Mouse (Mus musculus) kidney, embryonic 16.5 days (tissue): ENCODE data around the gene Ttc21a. TPM values are rescaled to one million over a fixed set of nuclear protein-coding genes. Genes with fewer than 3 reads are reported as not detected.

Source experiments
- ATAC-seq: fragments of 200-750 bp; cut with Nextera tagmentation; 2 replicates; pipeline ENCODE4 v1.8.0; 2017; ENCODE audit warnings: moderate TSS enrichment; ENCODE audit not compliant: low FRiP score, low TSS enrichment
- H3K27ac ChIP-seq: fragments of 300-500 bp; sonication (generic); 2 replicates; pipeline ENCODE4 v1.5.1; 2014; ENCODE audit warnings: low read length
- H3K27me3 ChIP-seq: fragments of 300-500 bp; sonication (generic); 2 replicates; pipeline ENCODE4 v1.6.1; 2014; ENCODE audit warnings: low read length, control low read depth, mixed read lengths; ENCODE audit not compliant: insufficient read depth
- H3K36me3 ChIP-seq: fragments of 300-500 bp; sonication (generic); 2 replicates; pipeline ENCODE4 v1.6.1; 2014; ENCODE audit warnings: low read length, control low read depth, mixed read lengths; ENCODE audit not compliant: insufficient read depth
- H3K4me1 ChIP-seq: fragments of 300-500 bp; sonication (generic); 2 replicates; pipeline ENCODE4 v1.6.1; 2014; ENCODE audit warnings: low read length, control low read depth, mixed read lengths; ENCODE audit not compliant: insufficient read depth
- H3K4me2 ChIP-seq: fragments of 300-500 bp; sonication (generic); replicated peaks from 2 replicates; pipeline ENCODE4 v1.6.1; 2014; ENCODE audit warnings: low read depth, low read length
- H3K4me3 ChIP-seq: fragments of 300-500 bp; sonication (generic); 2 replicates; pipeline ENCODE4 v1.5.1; 2014; ENCODE audit warnings: mild to moderate bottlenecking, low read length
- H3K9ac ChIP-seq: fragments of 300-500 bp; sonication (generic); replicated peaks from 2 replicates; pipeline ENCODE4 v1.6.1; 2014; ENCODE audit warnings: low read length
- H3K9me3 ChIP-seq: fragments of 300-500 bp; sonication (generic); 2 replicates; pipeline ENCODE4 v1.6.1; 2016; ENCODE audit warnings: low read length, control low read depth
- WGBS: fragments of 180-500 bp; shearing (Covaris S2); extraction: QIAGEN DNeasy Blood & Tissue Kit; methylation state at CpG from one replicate; pipeline ENCODE4 v1.1.7; 2014; 5-methylcytosine and 5-hydroxymethylcytosine counted together
- polyA plus RNA-seq: library from polyadenylated mRNA; unstranded; fragments of >200 nt; fragmentation: Nextera tagmentation; extraction: Ambion mirVana; gene quantifications from 2 replicates; pipeline ENCODE4 v1.2.1, GENCODE M21; 2015

Gene Ttc21a
- polyA plus RNA-seq, 1 experiment from 2014 or later: 0.20 TPM

- Histone ChIP-seq H3K27me3 (no peaks in the 10 kb centered on the region), H3K27ac (no peak overlapping the region), H3K4me2 (no peak overlapping the region), H3K9ac (no peak overlapping the region; the same call in 1 of the 2 replicates), H3K9me3 (no peaks in the 10 kb centered on the region), H3K4me1 (peaks cover 15% of the 10 kb centered on the region), H3K36me3 (no peaks in the 10 kb centered on the region), H3K4me3 (no peak overlapping the region)
- no peak for ATAC-seq
- WGBS: 80% methylated on average over 4 of the region's 4 CpGs
These were observed 24.8 kb downstream of the Ttc21a start for GRCm38 (mm10) chr9:119962216-119962615.

- Histone ChIP-seq H3K9ac (peak overlapping the region; percentile 42), H3K4me2 (peak overlapping the region; percentile 40), H3K36me3 (no peaks in the 10 kb centered on the region), H3K27ac (no peak overlapping the region), H3K27me3 (no peaks in the 10 kb centered on the region), H3K4me3 (no peak overlapping the region), H3K4me1 (peaks cover 15% of the 10 kb centered on the region), H3K9me3 (no peaks in the 10 kb centered on the region)
- peak; percentile 85 for ATAC-seq
- WGBS: 10% methylated on average over 21 of the region's 21 CpGs
These were observed 25.7 kb downstream of the Ttc21a start for GRCm38 (mm10) chr9:119962987-119963667.

GRCm38 (mm10) chr9:119964206-119964605, 26.8 kb downstream of the Ttc21a start:
- no peaks in the 10 kb centered on the region for H3K27me3 ChIP-seq
- ATAC-seq: no peak
- no peaks in the 10 kb centered on the region for H3K36me3 ChIP-seq
- no peak overlapping the region for H3K9ac ChIP-seq
- no peak overlapping the region for H3K4me2 ChIP-seq
- no peaks in the 10 kb centered on the region for H3K9me3 ChIP-seq
- 67% methylated on average over 3 of the region's 3 CpGs for whole genome bisulfite sequencing
- no peak overlapping the region for H3K4me3 ChIP-seq
- H3K4me1 ChIP-seq: peaks cover 15% of the 10 kb centered on the region
- peak overlapping the region; percentile 36; the same call in 1 of the 2 replicates for H3K27ac ChIP-seq

- 63% methylated on average over 3 of the region's 3 CpGs for WGBS
- Histone ChIP-seq H3K36me3 (no peaks in the 10 kb centered on the region), H3K4me1 (peaks cover 15% of the 10 kb centered on the region), H3K4me3 (no peak overlapping the region), H3K9me3 (no peaks in the 10 kb centered on the region), H3K4me2 (no peak overlapping the region), H3K9ac (no peak overlapping the region), H3K27ac (no peak overlapping the region), H3K27me3 (no peaks in the 10 kb centered on the region)
- no peak for ATAC-seq
These were observed 27.8 kb downstream of the Ttc21a start for GRCm38 (mm10) chr9:119965186-119965585.

- no peak for ATAC-seq
- no peak overlapping the region for H3K27ac ChIP-seq
- WGBS: 86% methylated on average over 26 of the region's 26 CpGs
- peaks cover 25% of the 10 kb centered on the region for H3K4me1 ChIP-seq
- H3K4me2 ChIP-seq: no peak overlapping the region
- H3K4me3 ChIP-seq: no peak overlapping the region
- no peaks in the 10 kb centered on the region for H3K9me3 ChIP-seq
- H3K9ac ChIP-seq: no peak overlapping the region
- no peaks in the 10 kb centered on the region for H3K36me3 ChIP-seq
- no peaks in the 10 kb centered on the region for H3K27me3 ChIP-seq
These were observed 29.0 kb downstream of the Ttc21a start for GRCm38 (mm10) chr9:119966221-119966910.

- Histone ChIP-seq H3K4me1 (0 out of 2 replicates have a peak, but pooled peaks cover 11% of the 10 kb centered on the region), H3K27me3 (no peaks in the 10 kb centered on the region), H3K9me3 (no peaks in the 10 kb centered on the region), H3K27ac (no peak overlapping the region), H3K4me3 (no peak overlapping the region), H3K9ac (no peak overlapping the region), H3K36me3 (peaks cover 27% of the 10 kb centered on the region), H3K4me2 (no peak overlapping the region)
- no peak for ATAC-seq
- WGBS: 72% methylated on average over 7 of the region's 7 CpGs
These were observed 32.4 kb downstream of the Ttc21a start for GRCm38 (mm10) chr9:119969811-119970210.

GRCm38 (mm10) chr9:119970221-119970620, 32.8 kb downstream of the Ttc21a start:
- Histone ChIP-seq H3K4me2 (no peak overlapping the region), H3K27ac (no peak overlapping the region), H3K36me3 (peaks cover 27% of the 10 kb centered on the region), H3K4me1 (0 out of 2 replicates have a peak, but pooled peaks cover 11% of the 10 kb centered on the region), H3K4me3 (no peak overlapping the region), H3K27me3 (no peaks in the 10 kb centered on the region), H3K9me3 (no peaks in the 10 kb centered on the region), H3K9ac (no peak overlapping the region)
- 0 out of 2 replicates have a peak, but pooled peaks have one; percentile 7 for ATAC-seq
- 39% methylated on average over 6 of the region's 6 CpGs for WGBS

GRCm38 (mm10) chr9:119970763-119971656, 33.6 kb downstream of the Ttc21a start:
- 79% methylated on average over 7 of the region's 7 CpGs for WGBS
- Histone ChIP-seq H3K27me3 (no peaks in the 10 kb centered on the region), H3K4me3 (no peak overlapping the region), H3K27ac (no peak overlapping the region), H3K36me3 (peaks cover 27% of the 10 kb centered on the region), H3K9ac (no peak overlapping the region), H3K4me1 (0 out of 2 replicates have a peak, but pooled peaks cover 11% of the 10 kb centered on the region), H3K9me3 (no peaks in the 10 kb centered on the region), H3K4me2 (no peak overlapping the region)
- 0 out of 2 replicates have a peak, but pooled peaks have one; percentile 58 for ATAC-seq

- no peak overlapping the region for H3K4me3 ChIP-seq
- no peaks in the 10 kb centered on the region for H3K9me3 ChIP-seq
- H3K9ac ChIP-seq: no peak overlapping the region
- H3K27ac ChIP-seq: no peak overlapping the region
- no peaks in the 10 kb centered on the region for H3K27me3 ChIP-seq
- peaks cover 27% of the 10 kb centered on the region for H3K36me3 ChIP-seq
- peaks cover 21% of the 10 kb centered on the region for H3K4me1 ChIP-seq
- H3K4me2 ChIP-seq: no peak overlapping the region
- WGBS: 93% methylated on average over 10 of the region's 10 CpGs
- ATAC-seq: no peak
These were observed 34.8 kb downstream of the Ttc21a start for GRCm38 (mm10) chr9:119972166-119972565.
